Mouse (Mus musculus): ENCODE results near the gene Irf2bpl.

GRCm38 (mm10) chr12:86842866-86843459, 41.6 kb downstream of the Irf2bpl start:
- no peak for TF ChIP-seq GATA1 (IDR thresholded peaks at IDR 0.05; ENCODE audit: borderline replicate concordance, low read length)
- TF ChIP-seq FLI1 (IDR thresholded peaks at IDR 0.05; ENCODE audit: low read length): no peak

All from megakaryocyte, embryonic 14.5 days (primary cell).